In genomic region chr9:107598385-107598784, GRCm38 (mm10) we compare ENCODE assay signal across 29 mouse cellular contexts. TPM values are rescaled to one million over a fixed set of nuclear protein-coding genes. Genes with fewer than 3 reads are reported as not detected.
DNase-seq lines count a peak whose midpoint lies in the region; ATAC-seq and TF ChIP-seq lines count a peak whose summit lies in the region.
"Had no signal": no experiment of that assay in that cellular context is flagged by ENCODE, and none has a peak within 500 bp of the region (broad histone marks: within the 10 kb centered on the region; RNA-seq: fewer than 3 reads in every experiment).

No protein-coding gene starts in this region.

- H3K27me3 ChIP-seq in heart, embryonic 10.5 days (ENCODE audit: insufficient read depth, poor library complexity, severe bottlenecking) = peaks cover 46% of the 10 kb centered on the region
- H3K27me3 ChIP-seq in heart, adult 2 months (ENCODE audit: control insufficient read depth, insufficient read depth, low read length) = no peaks in the 10 kb centered on the region
- no peaks in the 10 kb centered on the region for H3K27me3 ChIP-seq in kidney, embryonic 14.5 days (ENCODE audit: control insufficient read depth, insufficient read depth, low read length)
- H3K27me3 ChIP-seq in midbrain, embryonic 16.5 days (ENCODE audit: control insufficient read depth, insufficient read depth, low read depth, low read length) = no peaks in the 10 kb centered on the region
- H3K27me3 ChIP-seq in midbrain, embryonic 13.5 days = no peaks in the 10 kb centered on the region
- H3K27me3 ChIP-seq in small intestine, adult 2 months (ENCODE audit: control insufficient read depth, insufficient read depth, low read length) = no peaks in the 10 kb centered on the region
- H3K27me3 ChIP-seq: forebrain, embryonic 15.5 days; midbrain, embryonic 15.5 days; neural tube, embryonic 12.5 days had no signal

- H3K79me2 ChIP-seq in heart, adult 2 months (replicated peaks; ENCODE audit: control insufficient read depth, insufficient read depth, low read length) = no peaks in the 10 kb centered on the region

- H3K4me1 ChIP-seq in heart, embryonic 10.5 days = peaks cover 46% of the 10 kb centered on the region
- H3K4me1 ChIP-seq in heart, adult 2 months (ENCODE audit: control insufficient read depth, insufficient read depth, low read length) = peaks cover 12% of the 10 kb centered on the region
- no peaks in the 10 kb centered on the region for H3K4me1 ChIP-seq in kidney, embryonic 14.5 days (ENCODE audit: control insufficient read depth, insufficient read depth, low read length)
- H3K4me1 ChIP-seq in midbrain, embryonic 16.5 days (ENCODE audit: control insufficient read depth, insufficient read depth, low read length) = peaks cover 6% of the 10 kb centered on the region
- H3K4me1 ChIP-seq in midbrain, embryonic 13.5 days (replicated peaks) = peaks cover 7% of the 10 kb centered on the region
- peaks cover 39% of the 10 kb centered on the region for H3K4me1 ChIP-seq in small intestine, adult 2 months (ENCODE audit: control insufficient read depth, insufficient read depth, insufficient read length, low read length)
- H3K4me1 ChIP-seq: neural tube, embryonic 12.5 days had no signal

- no peak for TF ChIP-seq EP300 in heart, adult 2 months (IDR thresholded peaks at IDR 0.05; ENCODE audit: insufficient read depth, low read depth, low read length)

- intact Hi-C loops in heart, adult 2 months (cut with DNase I) = no loop called here

- H3K4me3 ChIP-seq in heart, embryonic 10.5 days = no peak overlapping the region
- no peak overlapping the region for H3K4me3 ChIP-seq in heart, adult 2 months
- H3K4me3 ChIP-seq in kidney, embryonic 14.5 days (ENCODE audit: low read length) = no peak overlapping the region
- no peak overlapping the region for H3K4me3 ChIP-seq in midbrain, embryonic 16.5 days (ENCODE audit: low read depth, low read length)
- no peak overlapping the region for H3K4me3 ChIP-seq in midbrain, embryonic 13.5 days (replicated peaks)
- no peak overlapping the region for H3K4me3 ChIP-seq in small intestine, adult 2 months (ENCODE audit: low read depth, low read length)
- H3K4me3 ChIP-seq: forebrain, embryonic 15.5 days; heart, embryonic 15.5 days; hindbrain, embryonic 12.5 days; limb, embryonic 12.5 days; liver, embryonic 12.5 days; midbrain, embryonic 15.5 days; myocyte; neural tube, embryonic 12.5 days had no signal

- no peak for TF ChIP-seq POLR2A in heart, adult 2 months (IDR thresholded peaks at IDR 0.05; ENCODE audit: insufficient read depth, low read depth, low read length)
- no peak for TF ChIP-seq POLR2A in small intestine, adult 2 months (IDR thresholded peaks at IDR 0.05; ENCODE audit: low read depth, low read length)

- no peak for ATAC-seq in kidney, embryonic 14.5 days (ENCODE audit: low FRiP score, low TSS enrichment)
- ATAC-seq in midbrain, embryonic 16.5 days = no peak
- no peak for ATAC-seq in midbrain, embryonic 13.5 days
- ATAC-seq: activated CD4-positive, CD25-positive, alpha-beta regulatory T cell, adult 4 months; forebrain, embryonic 15.5 days; hindbrain, postnatal 0 days; liver, embryonic 12.5 days; midbrain, embryonic 15.5 days had no signal

- 77% methylated on average over 5 of the region's 5 CpGs for WGBS in heart, embryonic 10.5 days
- WGBS in heart, adult 2 months = 78% methylated on average over 5 of the region's 5 CpGs
- WGBS in kidney, embryonic 14.5 days = 67% methylated on average over 5 of the region's 5 CpGs
- 87% methylated on average over 5 of the region's 5 CpGs for WGBS in midbrain, embryonic 16.5 days
- WGBS in midbrain, embryonic 13.5 days = 78% methylated on average over 5 of the region's 5 CpGs
- WGBS in small intestine, adult 2 months = 54% methylated on average over 5 of the region's 5 CpGs

- H3K9me3 ChIP-seq in heart, embryonic 10.5 days = no peaks in the 10 kb centered on the region
- H3K9me3 ChIP-seq in kidney, embryonic 14.5 days (ENCODE audit: control insufficient read depth, low read length) = no peaks in the 10 kb centered on the region
- no peaks in the 10 kb centered on the region for H3K9me3 ChIP-seq in midbrain, embryonic 16.5 days (replicated peaks; ENCODE audit: control insufficient read depth, low read length, poor library complexity, severe bottlenecking)
- no peaks in the 10 kb centered on the region for H3K9me3 ChIP-seq in midbrain, embryonic 13.5 days
- H3K9me3 ChIP-seq: forebrain, embryonic 15.5 days; heart, embryonic 15.5 days; hindbrain, embryonic 12.5 days; limb, embryonic 12.5 days; liver, embryonic 12.5 days; midbrain, embryonic 15.5 days; neural tube, embryonic 12.5 days had no signal

- H3K9ac ChIP-seq in heart, adult 2 months (ENCODE audit: low read depth, low read length) = no peak overlapping the region
- no peak overlapping the region for H3K9ac ChIP-seq in kidney, embryonic 14.5 days (ENCODE audit: low read depth, low read length)
- 0 out of 2 replicates have a peak overlapping the region, but pooled peaks have one; percentile 3 for H3K9ac ChIP-seq in midbrain, embryonic 16.5 days (ENCODE audit: low read depth, low read length)
- H3K9ac ChIP-seq in midbrain, embryonic 13.5 days (replicated peaks) = no peak overlapping the region
- H3K9ac ChIP-seq: forebrain, embryonic 15.5 days; heart, embryonic 15.5 days; hindbrain, embryonic 12.5 days; limb, embryonic 12.5 days; liver, embryonic 12.5 days; midbrain, embryonic 15.5 days; neural tube, embryonic 12.5 days had no signal

- no peak overlapping the region for H3K4me2 ChIP-seq in kidney, embryonic 14.5 days (replicated peaks; ENCODE audit: low read depth, low read length)
- H3K4me2 ChIP-seq in midbrain, embryonic 16.5 days (ENCODE audit: low read length) = no peak overlapping the region
- H3K4me2 ChIP-seq in midbrain, embryonic 13.5 days (replicated peaks) = no peak overlapping the region
- H3K4me2 ChIP-seq: forebrain, embryonic 15.5 days; heart, embryonic 15.5 days; hindbrain, embryonic 12.5 days; limb, embryonic 12.5 days; liver, embryonic 12.5 days; midbrain, embryonic 15.5 days; neural tube, embryonic 12.5 days had no signal

- TF ChIP-seq CTCF in heart, adult 2 months (IDR thresholded peaks at IDR 0.05) = no peak
- TF ChIP-seq CTCF in small intestine, adult 2 months (IDR thresholded peaks at IDR 0.05; ENCODE audit: extremely low read depth, insufficient read length, insufficient replicate concordance, low read depth, low read length) = no peak

- DNase-seq in heart, embryonic 10.5 days (ENCODE audit: low spot score) = no peak
- no peak for DNase-seq in heart, adult 2 months
- peak; percentile 83 for DNase-seq in kidney, adult 9 months
- DNase-seq in frontal cortex, postnatal 10 days (ENCODE audit: low spot score in 2 of 2) = no peak
- DNase-seq: adrenal gland, adult 2 months; adrenal gland, postnatal 36 days; cerebellum, adult 2 months; cerebellum, postnatal 14 days; lung, adult 2 months; lung, postnatal 10 days; right cerebral cortex, adult 18-20 months; thymus, adult 2 months; thymus, postnatal 4 days had no signal

- peaks cover 25% of the 10 kb centered on the region for H3K36me3 ChIP-seq in heart, embryonic 10.5 days
- no peaks in the 10 kb centered on the region for H3K36me3 ChIP-seq in heart, adult 2 months (ENCODE audit: control insufficient read depth, insufficient read depth, low read length)
- peaks cover 14% of the 10 kb centered on the region for H3K36me3 ChIP-seq in kidney, embryonic 14.5 days (ENCODE audit: control insufficient read depth, insufficient read depth, low read length)
- peaks cover 9% of the 10 kb centered on the region; the same call in 1 of the 2 replicates for H3K36me3 ChIP-seq in midbrain, embryonic 16.5 days (ENCODE audit: control insufficient read depth, insufficient read depth, low read length)
- peaks cover 8% of the 10 kb centered on the region for H3K36me3 ChIP-seq in midbrain, embryonic 13.5 days
- peaks cover 28% of the 10 kb centered on the region for H3K36me3 ChIP-seq in small intestine, adult 2 months (ENCODE audit: control insufficient read depth, insufficient read depth, low read length)

- H3K27ac ChIP-seq in heart, embryonic 10.5 days = 0 out of 2 replicates have a peak overlapping the region, but pooled peaks have one; percentile 30
- H3K27ac ChIP-seq in heart, adult 2 months = no peak overlapping the region
- no peak overlapping the region for H3K27ac ChIP-seq in kidney, embryonic 14.5 days (ENCODE audit: low read depth, low read length)
- no peak overlapping the region for H3K27ac ChIP-seq in midbrain, embryonic 16.5 days (ENCODE audit: low read length)
- no peak overlapping the region for H3K27ac ChIP-seq in midbrain, embryonic 13.5 days
- peak overlapping the region; percentile 45 for H3K27ac ChIP-seq in small intestine, adult 2 months (ENCODE audit: insufficient read depth, low read depth, low read length)
- H3K27ac ChIP-seq: forebrain, embryonic 15.5 days; hindbrain, embryonic 12.5 days; hindbrain, postnatal 0 days; kidney, postnatal 0 days; limb, embryonic 12.5 days; liver, embryonic 12.5 days; macrophage; midbrain, embryonic 15.5 days; neural tube, embryonic 12.5 days had no signal

RNA-seq across cellular contexts. Expression of gene Sema3b, which starts 10.6 kb away (rescaled TPM):
- polyA plus RNA-seq in heart, embryonic 10.5 days (2016; fragmentation: Nextera tagmentation; extraction: Ambion mirVana) = 4.9 and 8.2 TPM in 2 replicates
- 10 to 100 TPM; 19.9 to 24.2 TPM for total RNA-seq in heart, adult 2 months (2021)
- 33.7 and 39.1 TPM in 2 replicates for polyA plus RNA-seq in heart, adult 2 months (2012; rRNA removed)
- polyA plus RNA-seq in kidney, embryonic 14.5 days (2014; fragmentation: Nextera tagmentation; extraction: Ambion mirVana) = 6.4 and 9.5 TPM in 2 replicates
- 3.7 and 3.9 TPM in 2 replicates for polyA plus RNA-seq in midbrain, embryonic 16.5 days (2015; fragmentation: Nextera tagmentation; extraction: Ambion mirVana)
- polyA plus RNA-seq in midbrain, embryonic 13.5 days (2015; fragmentation: Nextera tagmentation; extraction: Ambion mirVana) = 2.3 and 2.7 TPM in 2 replicates
- 33.5 and 55.4 TPM in 2 replicates for polyA plus RNA-seq in small intestine, adult 2 months (2012; rRNA removed)
- polyA plus RNA-seq: activated CD4-positive, CD25-positive, alpha-beta regulatory T cell, adult 4 months; macrophage had no signal

RNA-seq across cellular contexts. Expression of gene Ifrd2, which starts 10.9 kb away (rescaled TPM):
- 58.0 and 62.8 TPM in 2 replicates for polyA plus RNA-seq in heart, embryonic 10.5 days (2016; fragmentation: Nextera tagmentation; extraction: Ambion mirVana)
- 10 to 100 TPM; 39.9 to 51.4 TPM for total RNA-seq in heart, adult 2 months (2021)
- 43.7 and 54.5 TPM in 2 replicates for polyA plus RNA-seq in heart, adult 2 months (2012; rRNA removed)
- polyA plus RNA-seq in kidney, embryonic 14.5 days (2014; fragmentation: Nextera tagmentation; extraction: Ambion mirVana) = 59.1 and 61.4 TPM in 2 replicates
- 14.6 and 15.4 TPM in 2 replicates for polyA plus RNA-seq in midbrain, embryonic 16.5 days (2015; fragmentation: Nextera tagmentation; extraction: Ambion mirVana)
- 13.5 and 14.7 TPM in 2 replicates for polyA plus RNA-seq in midbrain, embryonic 13.5 days (2015; fragmentation: Nextera tagmentation; extraction: Ambion mirVana)
- polyA plus RNA-seq in small intestine, adult 2 months (2012; rRNA removed) = 33.2 and 55.4 TPM in 2 replicates

RNA-seq across cellular contexts. Expression of gene Hyal3, which starts 17.8 kb away (rescaled TPM):
- polyA plus RNA-seq in heart, embryonic 10.5 days (2016; fragmentation: Nextera tagmentation; extraction: Ambion mirVana) = 0.36 and 0.70 TPM in 2 replicates
- under 1 TPM; 0.29 to 0.34 TPM for total RNA-seq in heart, adult 2 months (2021)
- polyA plus RNA-seq in heart, adult 2 months (2012; rRNA removed) = 0.26 and 0.31 TPM in 2 replicates
- polyA plus RNA-seq in kidney, embryonic 14.5 days (2014; fragmentation: Nextera tagmentation; extraction: Ambion mirVana) = 0.84 and 1.5 TPM in 2 replicates
- 2.0 and 2.4 TPM in 2 replicates for polyA plus RNA-seq in midbrain, embryonic 16.5 days (2015; fragmentation: Nextera tagmentation; extraction: Ambion mirVana)
- 1.1 and 1.8 TPM in 2 replicates for polyA plus RNA-seq in midbrain, embryonic 13.5 days (2015; fragmentation: Nextera tagmentation; extraction: Ambion mirVana)
- 0.52 and 0.89 TPM in 2 replicates for polyA plus RNA-seq in small intestine, adult 2 months (2012; rRNA removed)

RNA-seq across cellular contexts. Expression of gene Naa80, which starts 19.7 kb away (rescaled TPM):
- 14.8 and 15.3 TPM in 2 replicates for polyA plus RNA-seq in heart, embryonic 10.5 days (2016; fragmentation: Nextera tagmentation; extraction: Ambion mirVana)
- 10 to 100 TPM; 14.9 to 17.4 TPM for total RNA-seq in heart, adult 2 months (2021)
- polyA plus RNA-seq in heart, adult 2 months (2012; rRNA removed) = 30.0 and 45.4 TPM in 2 replicates
- polyA plus RNA-seq in kidney, embryonic 14.5 days (2014; fragmentation: Nextera tagmentation; extraction: Ambion mirVana) = 16.0 and 18.4 TPM in 2 replicates
- 14.9 and 18.6 TPM in 2 replicates for polyA plus RNA-seq in midbrain, embryonic 16.5 days (2015; fragmentation: Nextera tagmentation; extraction: Ambion mirVana)
- 16.5 and 19.1 TPM in 2 replicates for polyA plus RNA-seq in midbrain, embryonic 13.5 days (2015; fragmentation: Nextera tagmentation; extraction: Ambion mirVana)
- polyA plus RNA-seq in small intestine, adult 2 months (2012; rRNA removed) = 26.3 and 46.3 TPM in 2 replicates

RNA-seq across cellular contexts. Expression of gene Hyal1, which starts 21.7 kb away (rescaled TPM):
- 4.9 and 6.8 TPM in 2 replicates for polyA plus RNA-seq in heart, embryonic 10.5 days (2016; fragmentation: Nextera tagmentation; extraction: Ambion mirVana)
- 1 to 10 TPM; 5.1 to 5.9 TPM for total RNA-seq in heart, adult 2 months (2021)
- polyA plus RNA-seq in heart, adult 2 months (2012; rRNA removed) = 6.9 and 8.2 TPM in 2 replicates
- 6.8 and 7.3 TPM in 2 replicates for polyA plus RNA-seq in kidney, embryonic 14.5 days (2014; fragmentation: Nextera tagmentation; extraction: Ambion mirVana)
- 7.2 TPM in 2 replicates for polyA plus RNA-seq in midbrain, embryonic 16.5 days (2015; fragmentation: Nextera tagmentation; extraction: Ambion mirVana)
- polyA plus RNA-seq in midbrain, embryonic 13.5 days (2015; fragmentation: Nextera tagmentation; extraction: Ambion mirVana) = 7.0 and 10.0 TPM in 2 replicates
- polyA plus RNA-seq in small intestine, adult 2 months (2012; rRNA removed) = 2.3 and 2.6 TPM in 2 replicates

Comparison
In these comparisons a context has a peak if more than half of its experiments do, and no peak if none do; other contexts are left out.
1. H3K27ac ChIP-seq: peak in heart, embryonic 10.5 days (single experiment) and small intestine, adult 2 months (single experiment); none in heart, adult 2 months (single experiment), kidney, embryonic 14.5 days (single experiment), midbrain, embryonic 16.5 days (single experiment) and midbrain, embryonic 13.5 days (single experiment).